Mouse (Mus musculus): ENCODE results near the gene Phf13. TPM values are rescaled to one million over a fixed set of nuclear protein-coding genes. Genes with fewer than 3 reads are reported as not detected.
A peak's percentile ranks its signal among the peaks of the same experiment; 100 is the strongest.

The Phf13 gene
- polyA plus RNA-seq, 1 experiment from 2014 or later, result 33.4 TPM

DNA sequence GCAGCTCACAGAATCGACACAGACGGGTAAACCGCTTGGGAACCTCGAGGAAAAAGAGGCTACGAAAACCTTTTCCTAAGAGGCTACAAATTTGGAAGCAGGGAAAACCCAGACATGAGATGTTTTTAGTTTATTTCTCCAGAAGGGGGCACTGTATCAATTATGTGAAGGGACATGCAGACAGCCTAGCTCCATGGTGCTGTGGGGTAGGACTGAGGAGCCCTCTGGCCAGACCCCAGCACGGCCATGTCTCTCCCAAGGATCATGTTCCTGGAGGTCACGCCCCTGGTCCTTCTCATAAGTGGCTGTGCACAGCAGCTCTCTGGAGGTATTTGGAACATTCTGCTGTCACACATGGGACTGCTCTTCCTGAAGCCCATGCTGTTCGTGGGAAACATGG lies 15.4 kb downstream of the Phf13 start:
- DNase-seq (ENCODE audit: low spot score), result no peak
- H3K9me3 ChIP-seq (replicated peaks), result no peaks in the 10 kb centered on the region
- no peaks in the 10 kb centered on the region for H3K27me3 ChIP-seq (ENCODE audit: low read depth, poor library complexity, severe bottlenecking)
- no peak overlapping the region for H3K27ac ChIP-seq
- H3K4me1 ChIP-seq, result peaks cover 19% of the 10 kb centered on the region
- no peak overlapping the region for H3K4me3 ChIP-seq
- WGBS, result 83% methylated on average over 8 of the region's 8 CpGs
- peaks cover 97% of the 10 kb centered on the region for H3K36me3 ChIP-seq

GRCm38 (mm10) chr4:151977748-151978147 lies 18.3 kb downstream of the Phf13 start:
- DNase-seq (ENCODE audit: low spot score), result peak; percentile 90
- Histone ChIP-seq H3K4me3 (no peak overlapping the region), H3K27ac (no peak overlapping the region), H3K36me3 (peaks cover 97% of the 10 kb centered on the region), H3K9me3 (replicated peaks) (0 out of 2 replicates have a peak, but pooled peaks cover 5% of the 10 kb centered on the region), H3K27me3 (ENCODE audit: low read depth, poor library complexity, severe bottlenecking) (no peaks in the 10 kb centered on the region), H3K4me1 (peaks cover 2% of the 10 kb centered on the region; the same call in 1 of the 2 replicates)
- 46% methylated on average over 10 of the region's 10 CpGs for WGBS

DNA sequence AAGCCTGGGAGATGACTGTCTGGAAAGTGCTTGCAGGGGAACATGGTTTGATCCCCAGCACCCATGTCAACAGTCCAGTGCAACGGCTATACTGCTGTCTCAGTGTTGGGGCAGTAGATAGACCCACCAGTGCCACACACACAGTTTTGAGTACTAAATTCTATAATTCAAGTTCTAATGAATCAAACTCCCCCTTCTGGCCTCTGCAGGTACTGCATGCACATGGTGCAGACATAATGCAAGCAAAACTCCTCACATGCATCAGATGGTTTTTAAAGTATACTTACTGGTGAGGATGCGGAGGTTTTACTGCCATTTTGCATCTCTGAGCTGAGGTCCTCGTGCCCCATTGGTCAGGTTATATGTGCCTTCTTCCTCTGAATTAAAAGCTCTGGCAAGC lies 20.6 kb downstream of the Phf13 start:
- Histone ChIP-seq H3K4me3 (no peak overlapping the region), H3K4me1 (no peaks in the 10 kb centered on the region), H3K27me3 (ENCODE audit: low read depth, poor library complexity, severe bottlenecking) (no peaks in the 10 kb centered on the region), H3K27ac (no peak overlapping the region), H3K36me3 (peaks cover 95% of the 10 kb centered on the region), H3K9me3 (replicated peaks) (0 out of 2 replicates have a peak, but pooled peaks cover 5% of the 10 kb centered on the region)
- no peak for DNase-seq (ENCODE audit: low spot score)
- WGBS, result 96% methylated on average over 3 of the region's 3 CpGs

GRCm38 (mm10) chr4:151972221-151972967 lies 23.7 kb downstream of the Phf13 start:
- Histone ChIP-seq H3K4me1 (no peaks in the 10 kb centered on the region), H3K27ac (no peak overlapping the region), H3K4me3 (no peak overlapping the region), H3K27me3 (ENCODE audit: low read depth, poor library complexity, severe bottlenecking) (no peaks in the 10 kb centered on the region), H3K36me3 (peaks cover 94% of the 10 kb centered on the region), H3K9me3 (replicated peaks) (0 out of 2 replicates have a peak, but pooled peaks cover 5% of the 10 kb centered on the region)
- 74% methylated on average over 10 of the region's 10 CpGs for whole genome bisulfite sequencing
- DNase-seq (ENCODE audit: low spot score), result no peak

GRCm38 (mm10) chr4:151968204-151968921 lies 27.7 kb downstream of the Phf13 start:
- peaks cover 90% of the 10 kb centered on the region for H3K36me3 ChIP-seq
- DNase-seq (ENCODE audit: low spot score), result no peak
- H3K4me1 ChIP-seq, result no peaks in the 10 kb centered on the region
- WGBS, result 94% methylated on average over 26 of the region's 26 CpGs
- H3K27ac ChIP-seq, result no peak overlapping the region
- H3K27me3 ChIP-seq (ENCODE audit: low read depth, poor library complexity, severe bottlenecking), result no peaks in the 10 kb centered on the region
- no peaks in the 10 kb centered on the region for H3K9me3 ChIP-seq (replicated peaks)
- H3K4me3 ChIP-seq, result no peak overlapping the region

DNA sequence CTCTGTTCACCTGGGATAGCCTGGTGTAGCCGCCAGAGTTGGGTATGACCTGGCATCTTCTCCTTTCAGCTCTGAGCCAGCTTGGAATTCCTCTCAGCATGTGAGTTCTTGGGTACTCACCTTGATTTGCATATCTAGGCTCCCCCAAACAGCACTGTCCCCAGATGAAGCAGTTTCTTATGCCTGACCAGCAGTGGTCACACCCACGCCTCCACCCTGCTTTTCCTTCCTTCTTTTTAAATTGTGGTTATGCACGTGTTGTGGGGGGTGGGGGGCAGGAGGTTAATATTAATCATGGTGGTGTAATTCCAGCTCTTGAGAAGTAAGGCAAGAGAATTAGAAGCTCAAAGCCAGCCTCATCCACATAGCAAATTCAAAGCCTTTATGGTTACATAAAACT lies 33.2 kb downstream of the Phf13 start:
- H3K27ac ChIP-seq, result no peak overlapping the region
- H3K4me1 ChIP-seq, result no peaks in the 10 kb centered on the region
- WGBS, result 91% methylated on average over 3 of the region's 3 CpGs
- H3K27me3 ChIP-seq (ENCODE audit: low read depth, poor library complexity, severe bottlenecking), result no peaks in the 10 kb centered on the region
- peaks cover 92% of the 10 kb centered on the region for H3K36me3 ChIP-seq
- no peak for DNase-seq (ENCODE audit: low spot score)
- H3K4me3 ChIP-seq, result no peak overlapping the region
- no peaks in the 10 kb centered on the region for H3K9me3 ChIP-seq (replicated peaks)

DNA sequence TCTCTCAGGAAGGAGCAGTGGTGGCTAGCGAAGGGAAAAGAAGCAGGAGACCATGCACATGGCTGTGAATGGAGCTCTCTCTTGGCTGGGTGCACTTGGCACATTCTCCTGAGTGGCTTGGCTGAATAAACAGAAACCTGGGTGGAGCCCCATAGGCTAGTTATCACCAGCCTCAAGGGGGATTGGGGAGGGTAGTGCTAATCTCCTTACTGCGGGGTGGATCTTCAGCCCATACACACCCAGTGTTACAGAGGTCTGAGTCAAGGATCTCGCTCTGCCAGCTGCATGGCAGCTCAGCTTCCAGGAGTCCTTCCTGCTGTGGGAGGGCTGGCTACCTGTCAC lies 35.6 kb downstream of the Phf13 start:
- whole genome bisulfite sequencing, result 89% methylated on average over 3 of the region's 3 CpGs
- Histone ChIP-seq H3K9me3 (replicated peaks) (no peaks in the 10 kb centered on the region), H3K4me3 (no peak overlapping the region), H3K4me1 (no peaks in the 10 kb centered on the region), H3K36me3 (peaks cover 92% of the 10 kb centered on the region), H3K27ac (no peak overlapping the region), H3K27me3 (ENCODE audit: low read depth, poor library complexity, severe bottlenecking) (no peaks in the 10 kb centered on the region)
- no peak for DNase-seq (ENCODE audit: low spot score)

DNA sequence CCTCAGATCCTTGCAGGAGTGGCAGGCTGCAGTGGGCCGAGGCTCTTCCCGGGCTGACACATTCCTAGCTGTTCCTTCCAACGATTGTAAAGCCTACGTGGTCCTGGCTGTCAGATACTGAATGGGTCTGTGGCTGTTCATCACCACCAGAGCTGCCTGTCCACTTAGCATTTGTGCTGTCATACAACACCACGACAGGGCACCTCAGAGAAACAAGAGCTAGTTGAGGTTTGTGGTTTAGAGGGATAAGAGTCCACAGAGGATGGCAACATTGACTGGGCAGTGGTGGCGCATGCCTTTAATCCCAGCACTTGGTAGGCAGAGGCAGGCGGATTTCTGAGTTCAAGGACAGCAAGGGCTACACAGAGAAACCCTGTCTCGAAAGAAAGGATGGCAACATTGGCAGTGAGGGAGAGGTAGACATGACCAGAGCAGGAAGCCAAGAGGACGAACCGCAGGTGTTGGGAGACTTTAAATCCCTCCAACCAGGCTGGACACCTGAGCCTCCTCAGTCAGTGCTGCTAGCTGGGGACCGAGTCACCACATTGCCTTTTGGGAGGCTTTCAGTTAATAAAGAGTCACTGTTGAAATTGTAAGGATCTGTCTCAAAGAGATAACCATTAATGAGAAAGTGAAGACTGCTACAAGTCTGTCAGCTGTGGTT lies 36.1 kb downstream of the Phf13 start:
- no peak for DNase-seq (ENCODE audit: low spot score)
- Histone ChIP-seq H3K4me1 (no peaks in the 10 kb centered on the region), H3K9me3 (replicated peaks) (no peaks in the 10 kb centered on the region), H3K27me3 (ENCODE audit: low read depth, poor library complexity, severe bottlenecking) (no peaks in the 10 kb centered on the region), H3K27ac (no peak overlapping the region), H3K4me3 (no peak overlapping the region), H3K36me3 (peaks cover 93% of the 10 kb centered on the region)
- 90% methylated on average over 11 of the region's 11 CpGs for WGBS

- 87% methylated on average over 9 of the region's 9 CpGs for WGBS
- Histone ChIP-seq H3K27me3 (ENCODE audit: low read depth, poor library complexity, severe bottlenecking) (no peaks in the 10 kb centered on the region), H3K4me1 (no peaks in the 10 kb centered on the region), H3K4me3 (no peak overlapping the region), H3K27ac (0 out of 2 replicates have a peak overlapping the region, but pooled peaks have one; percentile 2), H3K9me3 (replicated peaks) (no peaks in the 10 kb centered on the region), H3K36me3 (peaks cover 93% of the 10 kb centered on the region)
- DNase-seq (ENCODE audit: low spot score), result no peak
Measured at GRCm38 (mm10) chr4:151957584-151958315, 38.3 kb downstream of the Phf13 start.

DNA sequence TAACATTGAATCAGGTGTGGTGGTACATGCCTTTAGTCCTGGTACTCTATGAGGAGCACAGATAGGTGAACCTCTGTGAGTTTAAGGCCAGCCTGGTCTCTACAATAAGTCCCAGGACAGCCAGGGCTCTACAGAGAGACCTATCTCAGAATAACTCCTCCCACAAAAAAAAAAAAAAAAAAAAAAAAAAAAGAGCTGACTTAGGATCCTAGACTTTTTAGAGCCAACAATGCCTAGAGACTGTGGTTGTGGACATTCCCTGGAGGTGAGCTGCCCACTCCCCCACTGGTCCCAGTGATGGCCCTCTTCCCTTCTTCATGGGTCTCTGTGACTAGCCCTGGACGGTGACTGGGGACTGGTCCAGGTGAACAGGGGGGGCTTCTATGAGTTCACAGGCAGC lies 40.3 kb downstream of the Phf13 start:
- 100% methylated on average over 1 of the region's 1 CpGs for WGBS

GRCm38 (mm10) chr4:151953209-151953608 lies 42.8 kb downstream of the Phf13 start:
- Histone ChIP-seq H3K4me3 (no peak overlapping the region), H3K36me3 (peaks cover 94% of the 10 kb centered on the region), H3K27ac (no peak overlapping the region), H3K27me3 (ENCODE audit: low read depth, poor library complexity, severe bottlenecking) (no peaks in the 10 kb centered on the region), H3K4me1 (no peaks in the 10 kb centered on the region), H3K9me3 (replicated peaks) (no peaks in the 10 kb centered on the region)
- WGBS, result 72% methylated on average over 6 of the region's 6 CpGs
- no peak for DNase-seq (ENCODE audit: low spot score)

More for the DNA sequence above, 40.3 kb downstream of the Phf13 start:
- Histone ChIP-seq H3K9me3 (replicated peaks) (no peaks in the 10 kb centered on the region), H3K27me3 (ENCODE audit: low read depth, poor library complexity, severe bottlenecking) (no peaks in the 10 kb centered on the region), H3K36me3 (peaks cover 95% of the 10 kb centered on the region), H3K4me1 (no peaks in the 10 kb centered on the region), H3K27ac (no peak overlapping the region), H3K4me3 (no peak overlapping the region)
- no peak for DNase-seq (ENCODE audit: low spot score)

GRCm38 (mm10) chr4:151948497-151949471 lies 47.3 kb downstream of the Phf13 start:
- no peak overlapping the region for H3K27ac ChIP-seq
- peaks cover 64% of the 10 kb centered on the region for H3K36me3 ChIP-seq

More at GRCm38 (mm10) chr4:151948497-151949471, 47.3 kb downstream of the Phf13 start:
- Histone ChIP-seq H3K27me3 (ENCODE audit: low read depth, poor library complexity, severe bottlenecking) (no peaks in the 10 kb centered on the region), H3K4me1 (no peaks in the 10 kb centered on the region), H3K9me3 (replicated peaks) (no peaks in the 10 kb centered on the region), H3K4me3 (no peak overlapping the region)
- DNase-seq (ENCODE audit: low spot score), result no peak
- WGBS, result 93% methylated on average over 14 of the region's 14 CpGs
